Mouse (Mus musculus): ENCODE measurements around the gene Zcchc17. TPM values are rescaled to one million over a fixed set of nuclear protein-coding genes. Genes with fewer than 3 reads are reported as not detected.

The Zcchc17 gene
- 24.7 and 34.3 TPM in 2 replicates for polyA plus RNA-seq (2012; rRNA removed)

GRCm38 (mm10) chr4:130359486-130360237 is at the start of gene Zcchc17, which contains the start of gene Snrnp40:
Gene Zcchc17, minus strand, starts transcription at chr4:130359943.
Gene Snrnp40, plus strand, starts transcription at chr4:130360132.
- peak; percentile 94 for DNase-seq (ENCODE audit: low spot score)

- DNase-seq (ENCODE audit: low spot score) = no peak
These were observed 31.5 kb upstream of the Zcchc17 start for GRCm38 (mm10) chr4:130391265-130391664.

GRCm38 (mm10) chr4:130389927-130390326 is 30.2 kb upstream of the Zcchc17 start:
- DNase-seq (ENCODE audit: low spot score) = no peak

GRCm38 (mm10) chr4:130389496-130389895 is 29.8 kb upstream of the Zcchc17 start:
- DNase-seq (ENCODE audit: low spot score) = no peak

- DNase-seq (ENCODE audit: low spot score) = no peak
These were observed 27.5 kb upstream of the Zcchc17 start for GRCm38 (mm10) chr4:130387256-130387655.

- DNase-seq (ENCODE audit: low spot score) = no peak
These were observed 20.7 kb upstream of the Zcchc17 start for GRCm38 (mm10) chr4:130380418-130380817.

- DNase-seq (ENCODE audit: low spot score) = no peak
These were observed 19.4 kb upstream of the Zcchc17 start for GRCm38 (mm10) chr4:130379181-130379580.

- no peak for DNase-seq (ENCODE audit: low spot score)
These were observed 17.8 kb upstream of the Zcchc17 start for GRCm38 (mm10) chr4:130377500-130377899.

- no peak for DNase-seq (ENCODE audit: low spot score)
These were observed 16.9 kb upstream of the Zcchc17 start for GRCm38 (mm10) chr4:130376675-130377074.

- DNase-seq (ENCODE audit: low spot score) = no peak
These were observed 471 bp upstream of the Zcchc17 start for GRCm38 (mm10) chr4:130360238-130360590.

GRCm38 (mm10) chr4:130357946-130358345 is 1.8 kb downstream of the Zcchc17 start:
- no peak for DNase-seq (ENCODE audit: low spot score)

GRCm38 (mm10) chr4:130352588-130352987 is 7.2 kb downstream of the Zcchc17 start:
- DNase-seq (ENCODE audit: low spot score) = no peak

GRCm38 (mm10) chr4:130350690-130351422 is 8.9 kb downstream of the Zcchc17 start:
- no peak for DNase-seq (ENCODE audit: low spot score)

GRCm38 (mm10) chr4:130349666-130350065 is 10.1 kb downstream of the Zcchc17 start:
- DNase-seq (ENCODE audit: low spot score) = no peak

GRCm38 (mm10) chr4:130341691-130342090 is 18.1 kb downstream of the Zcchc17 start:
- DNase-seq (ENCODE audit: low spot score) = no peak

GRCm38 (mm10) chr4:130335867-130336266 is 23.9 kb downstream of the Zcchc17 start:
- no peak for DNase-seq (ENCODE audit: low spot score)

GRCm38 (mm10) chr4:130327366-130327765 is 32.4 kb downstream of the Zcchc17 start:
- no peak for DNase-seq (ENCODE audit: low spot score)

- no peak for DNase-seq (ENCODE audit: low spot score)
These were observed 34.3 kb downstream of the Zcchc17 start for GRCm38 (mm10) chr4:130325446-130325845.

- DNase-seq (ENCODE audit: low spot score) = no peak
These were observed 36.1 kb downstream of the Zcchc17 start for GRCm38 (mm10) chr4:130323607-130324006.

- no peak for DNase-seq (ENCODE audit: low spot score)
These were observed 36.6 kb downstream of the Zcchc17 start for GRCm38 (mm10) chr4:130323165-130323564.

- DNase-seq (ENCODE audit: low spot score) = no peak
These were observed 37.2 kb downstream of the Zcchc17 start for GRCm38 (mm10) chr4:130322567-130322966.

- no peak for DNase-seq (ENCODE audit: low spot score)
These were observed 38.1 kb downstream of the Zcchc17 start for GRCm38 (mm10) chr4:130321640-130322039.

GRCm38 (mm10) chr4:130319564-130319963 is 40.2 kb downstream of the Zcchc17 start:
- DNase-seq (ENCODE audit: low spot score) = no peak
